Mouse (Mus musculus) CH12.LX (cell line): ENCODE results near the gene Isyna1. TPM values are rescaled to one million over a fixed set of nuclear protein-coding genes. Genes with fewer than 3 reads are reported as not detected.

Source experiments
- DNase-seq: peaks from one replicate; pipeline ENCODE4 v3.0.0-alpha.2; 2013; ENCODE audit errors: extremely low read depth
- H3K27ac ChIP-seq: 2 replicates; pipeline ENCODE4 v1.5.1; 2012; ENCODE audit warnings: low read depth, mild to moderate bottlenecking, control low read depth, moderate library complexity; ENCODE audit not compliant: insufficient read depth
- H3K27me3 ChIP-seq: replicated peaks from 2 replicates; pipeline ENCODE3; 2012; ENCODE audit warnings: inconsistent platforms
- H3K36me3 ChIP-seq, 2 experiments: replicated peaks in 1 of 2; 2 replicates each; pipeline versions ENCODE3 to v1.6.1; 2012; ENCODE audit warnings: inconsistent platforms in 1 of 2, low read length in 1 of 2, mild to moderate bottlenecking in 1 of 2, mixed read lengths in 1 of 2, moderate library complexity in 1 of 2; ENCODE audit not compliant: control insufficient read depth in 1 of 2, insufficient read depth in 1 of 2
- H3K4me1 ChIP-seq, 2 experiments: 2 replicates each; pipeline ENCODE4 v1.6.1; 2012; ENCODE audit warnings: inconsistent platforms in 1 of 2, moderate library complexity in 1 of 2; ENCODE audit not compliant: insufficient read depth in 2 of 2, control insufficient read depth in 1 of 2
- H3K4me2 ChIP-seq: 2 replicates; pipeline ENCODE4 v1.6.1; 2012; ENCODE audit warnings: low read depth, mild to moderate bottlenecking, control low read depth; ENCODE audit not compliant: poor library complexity, insufficient read depth, severe bottlenecking
- H3K4me3 ChIP-seq, 3 experiments: fragments of 150-350 bp in 1 of 3; sonication (generic) in 1 of 3; replicated peaks in 1 of 3; 2 replicates each; pipeline versions ENCODE3 to v1.5.1; 2011 to 2012; ENCODE audit warnings: low read depth in 2 of 3, low read length in 2 of 3, mild to moderate bottlenecking in 2 of 3, moderate library complexity in 2 of 3, control low read depth in 1 of 3, improper control_type of control experiment in 1 of 3, inconsistent platforms in 1 of 3, mixed read lengths in 1 of 3; ENCODE audit not compliant: poor library complexity in 1 of 3
- H3K79me2 ChIP-seq: replicated peaks from 2 replicates; pipeline ENCODE4 v1.6.1; 2012; ENCODE audit warnings: mild to moderate bottlenecking, moderate library complexity; ENCODE audit not compliant: control insufficient read depth, poor library complexity, insufficient read depth, severe bottlenecking; ENCODE audit errors: extremely low read depth
- H3K9ac ChIP-seq: 2 replicates; pipeline ENCODE4 v1.6.1; 2012; ENCODE audit warnings: low read depth, mild to moderate bottlenecking, control low read depth, moderate library complexity; ENCODE audit not compliant: insufficient read depth
- H3K9me3 ChIP-seq: replicated peaks from 2 replicates; pipeline ENCODE3; 2012; ENCODE audit warnings: low read length, inconsistent platforms, mixed read lengths
- CHD2 ChIP-seq: IDR thresholded peaks from 2 replicates; pipeline ENCODE4 v1.6.1; 2011; ENCODE audit warnings: low read length, improper control_type of control experiment
- GABPA ChIP-seq: IDR thresholded peaks from 2 replicates; pipeline ENCODE4 v1.6.1; 2012; ENCODE audit warnings: low read depth, low read length, improper control_type of control experiment, inconsistent platforms; ENCODE audit not compliant: insufficient replicate concordance
- KAT2A ChIP-seq: IDR thresholded peaks from 2 replicates; pipeline ENCODE4 v1.6.1; 2012; ENCODE audit warnings: low read length, improper control_type of control experiment, inconsistent platforms; ENCODE audit not compliant: insufficient replicate concordance
- MAX ChIP-seq: IDR thresholded peaks from 2 replicates; pipeline ENCODE4 v1.6.1; 2011; ENCODE audit warnings: low read length, improper control_type of control experiment
- MAZ ChIP-seq: IDR thresholded peaks from 2 replicates; pipeline ENCODE4 v1.6.1; 2012; ENCODE audit warnings: low read depth, mild to moderate bottlenecking, inconsistent platforms, low read length, improper control_type of control experiment, moderate library complexity
- MEF2A ChIP-seq: IDR thresholded peaks from 2 replicates; pipeline ENCODE4 v1.6.1; 2014; ENCODE audit warnings: low read depth, mild to moderate bottlenecking, inconsistent platforms, low read length, improper control_type of control experiment, borderline replicate concordance
- SMC3 ChIP-seq: IDR thresholded peaks from 2 replicates; pipeline ENCODE4 v1.6.1; 2011; ENCODE audit warnings: low read depth, low read length, improper control_type of control experiment
- USF1 ChIP-seq: IDR thresholded peaks from 2 replicates; pipeline ENCODE4 v1.6.1; 2014; ENCODE audit warnings: low read depth, mild to moderate bottlenecking, inconsistent platforms, low read length, improper control_type of control experiment
- ZMIZ1 ChIP-seq: IDR thresholded peaks from 2 replicates; pipeline ENCODE4 v1.6.1; 2012; ENCODE audit warnings: low read depth, mild to moderate bottlenecking, inconsistent platforms, low read length, improper control_type of control experiment
- ZNF384 ChIP-seq: IDR thresholded peaks from 2 replicates; pipeline ENCODE4 v1.6.1; 2012; ENCODE audit warnings: low read depth, low read length, improper control_type of control experiment, inconsistent platforms
- dilution Hi-C: fragments of 300-500 bp; cut with MboI; formaldehyde crosslinking; loops from 2 replicates; pipeline ENCODE4 v1.14.3; 2020; ENCODE audit warnings: low sequenced_read_pairs; ENCODE audit not compliant: extremely low pct_unique_long_range_greater_than_20kb, extremely low pct_ligation_motif_present
- in situ Hi-C: fragments of 300-500 bp; cut with MboI; formaldehyde crosslinking; loops from 3 replicates; pipeline ENCODE4 v1.14.3; 2019; ENCODE audit warnings: low sequenced_read_pairs, low pct_ligation_motif_present, low pct_unique_long_range_greater_than_20kb, mixed read lengths
- polyA plus RNA-seq: library from polyadenylated mRNA; unstranded; fragments of >175 nt; gene quantifications from 2 replicates; pipeline ENCODE4 v1.2.1, GENCODE M21; 2012; ENCODE audit warnings: low read depth; ENCODE audit not compliant: insufficient read length
- total RNA-seq, 2 experiments: library from RNA; depleted of rRNA; stranded (reverse); fragments of 300-350 nt in 1 of 2; fragments of >200 nt in 1 of 2; gene quantifications; 2 replicates each; pipeline ENCODE4 v1.2.3; 2012 to 2014

Gene Isyna1
- total and polyA plus RNA-seq, 3 experiments: 99.9 to 163 (median 141) TPM

- Histone ChIP-seq H3K9ac (no peak overlapping the region), H3K9me3 (peaks cover 4% of the 10 kb centered on the region), H3K36me3 (peaks cover 26 to 59% of the 10 kb centered on the region in 2 experiments), H3K4me1 (peaks cover 22 to 37% of the 10 kb centered on the region in 2 experiments), H3K27ac (no peak overlapping the region), H3K79me2 (peaks cover 9% of the 10 kb centered on the region; the same call in 1 of the 2 replicates), H3K4me2 (no peak overlapping the region), H3K27me3 (no peaks in the 10 kb centered on the region)
- TF ChIP-seq SMC3 (no peak), ZMIZ1 (no peak), GABPA (no peak), USF1 (no peak), ZNF384 (no peak), MEF2A (no peak), MAX (no peak), CHD2 (no peak)
- TF ChIP-seq, all 38 proteins: peak for 0
- in situ Hi-C loops: loop anchor here (10.0 kb wide), 1 partner anchor 60 kb away; no protein-coding TSS in a partner anchor
- dilution Hi-C loops: no loop called here
- no peak overlapping the region for H3K4me3 ChIP-seq
- DNase-seq: no peak
Measured at GRCm38 (mm10) chr8:70604558-70604957, 10.4 kb downstream of the Isyna1 start.

DNA sequence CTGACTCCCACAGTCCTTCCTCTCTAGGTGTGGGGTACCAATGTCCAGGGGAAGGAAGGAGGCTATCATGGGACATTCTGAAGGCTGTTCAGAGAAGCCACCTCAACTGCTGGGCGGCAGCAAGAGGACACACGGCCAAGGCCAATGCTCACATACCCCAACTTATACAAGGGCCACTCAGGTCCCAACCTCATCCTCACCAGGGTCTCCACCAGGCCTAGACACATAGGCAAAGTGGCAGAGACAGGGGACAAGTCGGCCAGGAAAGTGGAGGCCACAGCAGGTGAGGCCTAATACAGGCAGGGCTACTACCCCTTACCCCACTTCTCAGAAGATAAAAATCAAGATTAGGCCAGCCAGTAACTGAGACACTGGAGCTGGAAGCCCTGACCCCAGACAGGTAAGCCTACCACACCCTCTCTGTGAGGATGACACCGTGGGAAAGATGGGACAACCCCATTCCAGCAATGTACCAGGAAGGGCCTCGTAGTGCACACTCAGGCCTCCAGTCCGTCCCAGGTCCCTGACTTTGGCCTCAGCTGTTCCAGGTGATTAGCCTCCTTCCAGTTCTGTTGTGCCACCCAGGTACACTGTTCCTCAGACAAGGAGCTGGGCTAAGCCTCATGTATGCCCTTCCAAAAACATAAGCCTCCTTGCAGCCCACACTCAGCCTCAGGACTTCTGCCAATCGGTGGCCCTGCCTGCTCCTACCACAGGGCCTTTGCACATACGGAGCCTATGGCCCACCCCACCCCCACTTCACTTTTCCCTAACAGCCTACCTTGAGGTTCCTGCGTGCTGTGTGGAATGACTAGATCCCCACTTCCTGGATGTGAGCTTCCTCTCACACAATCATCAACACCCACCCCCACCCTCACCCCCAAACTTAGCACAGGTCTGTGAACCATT is 12.0 kb downstream of the Isyna1 start:
- in situ Hi-C loops (loop anchor here (10.0 kb wide), 1 partner anchor 61 kb away; no protein-coding TSS in a partner anchor), dilution Hi-C loops (no loop called here)
- peaks cover 9% of the 10 kb centered on the region; the same call in 1 of the 2 replicates for H3K79me2 ChIP-seq
- H3K27me3 ChIP-seq: no peaks in the 10 kb centered on the region
- H3K9me3 ChIP-seq: peaks cover 4% of the 10 kb centered on the region
- no peak overlapping the region for H3K4me2 ChIP-seq
- TF ChIP-seq KAT2A: no peak
- TF ChIP-seq MAX: no peak
- TF ChIP-seq MAZ: no peak
- H3K36me3 ChIP-seq: peaks cover 15 to 45% of the 10 kb centered on the region in 2 experiments
- DNase-seq: no peak
- H3K27ac ChIP-seq: no peak overlapping the region
- H3K4me1 ChIP-seq: peaks cover 22 to 41% of the 10 kb centered on the region in 2 experiments
- H3K4me3 ChIP-seq: no peak overlapping the region
- H3K9ac ChIP-seq: no peak overlapping the region
